In the genomic region with DNA sequence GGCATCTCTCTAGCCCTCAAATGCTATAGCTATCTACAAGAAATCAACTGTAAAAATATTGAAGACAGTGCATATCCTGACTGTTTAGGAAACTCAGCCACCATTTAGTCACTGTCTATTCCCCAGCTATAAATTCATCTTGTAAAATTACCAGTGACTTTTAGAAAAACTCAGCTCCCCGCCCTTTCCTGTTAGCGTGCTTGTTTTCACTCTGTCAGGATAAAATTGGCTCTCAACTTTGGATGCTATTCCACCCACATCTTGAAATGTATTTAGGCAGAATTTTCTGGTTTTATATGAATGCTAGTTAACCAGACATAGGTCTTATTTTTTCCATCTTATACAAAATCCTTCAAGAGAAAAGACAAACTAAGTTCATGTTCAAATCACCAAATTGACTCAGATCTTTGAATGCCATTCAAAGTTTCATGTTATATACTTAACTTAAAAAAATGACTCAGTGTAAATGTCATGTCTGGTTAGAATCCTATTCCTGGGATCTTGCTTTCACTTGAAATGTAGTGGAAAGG, we compare ENCODE assay signal across 25 mouse cellular contexts.
DNase-seq lines count a peak whose midpoint lies in the region; ATAC-seq and TF ChIP-seq lines count a peak whose summit lies in the region.
"Had no signal": no experiment of that assay in that cellular context is flagged by ENCODE, and none has a peak within 500 bp of the region (broad histone marks: within the 10 kb centered on the region; RNA-seq: fewer than 3 reads in every experiment).

No protein-coding gene starts in this region.

- peak; percentile 50; the same call in 1 of the 2 replicates for ATAC-seq in forebrain, postnatal 0 days
- ATAC-seq in forebrain, embryonic 13.5 days, result no peak
- ATAC-seq: forebrain, embryonic 14.5 days; intestine, embryonic 16.5 days; liver, embryonic 12.5 days; liver, postnatal 0 days had no signal

- no peaks in the 10 kb centered on the region for H3K9me3 ChIP-seq in forebrain, postnatal 0 days (ENCODE audit: low read length)
- no peaks in the 10 kb centered on the region for H3K9me3 ChIP-seq in forebrain, embryonic 13.5 days (replicated peaks)
- H3K9me3 ChIP-seq: G1E; limb, embryonic 13.5 days; liver, embryonic 12.5 days; midbrain, embryonic 12.5 days; neural tube, embryonic 12.5 days had no signal

- H3K4me1 ChIP-seq in forebrain, postnatal 0 days (ENCODE audit: insufficient read depth), result 0 out of 2 replicates have a peak, but pooled peaks cover 4% of the 10 kb centered on the region
- H3K4me1 ChIP-seq in forebrain, embryonic 13.5 days, result no peaks in the 10 kb centered on the region
- H3K4me1 ChIP-seq: liver, embryonic 12.5 days; midbrain, embryonic 12.5 days; neural tube, embryonic 12.5 days had no signal

- no peak overlapping the region for H3K4me2 ChIP-seq in forebrain, postnatal 0 days (ENCODE audit: low read depth)
- H3K4me2 ChIP-seq in forebrain, embryonic 13.5 days, result no peak overlapping the region
- H3K4me2 ChIP-seq: limb, embryonic 13.5 days; liver, embryonic 12.5 days; midbrain, embryonic 12.5 days; neural tube, embryonic 12.5 days had no signal

- 78% methylated on average over 2 of the region's 2 CpGs for WGBS in forebrain, postnatal 0 days
- WGBS in forebrain, embryonic 13.5 days, result 96% methylated on average over 2 of the region's 2 CpGs

- no peak overlapping the region for H3K4me3 ChIP-seq in forebrain, postnatal 0 days (ENCODE audit: low read depth, low read length)
- H3K4me3 ChIP-seq in forebrain, embryonic 13.5 days, result no peak overlapping the region
- H3K4me3 ChIP-seq in layer of hippocampus, adult 2 months, result no peak overlapping the region
- H3K4me3 ChIP-seq: limb, embryonic 13.5 days; liver, embryonic 12.5 days; midbrain, embryonic 12.5 days; myocyte; neural tube, embryonic 12.5 days had no signal

- no peaks in the 10 kb centered on the region for H3K36me3 ChIP-seq in forebrain, postnatal 0 days (ENCODE audit: insufficient read depth)
- no peaks in the 10 kb centered on the region for H3K36me3 ChIP-seq in forebrain, embryonic 13.5 days (ENCODE audit: poor library complexity, severe bottlenecking)
- H3K36me3 ChIP-seq: G1E; limb, embryonic 13.5 days; liver, embryonic 12.5 days; midbrain, embryonic 12.5 days; neural tube, embryonic 12.5 days had no signal

- H3K9ac ChIP-seq in forebrain, postnatal 0 days, result no peak overlapping the region
- H3K9ac ChIP-seq in forebrain, embryonic 13.5 days, result no peak overlapping the region
- H3K9ac ChIP-seq: limb, embryonic 13.5 days; liver, embryonic 12.5 days; liver, postnatal 0 days; midbrain, embryonic 12.5 days; neural tube, embryonic 12.5 days had no signal

- no peak overlapping the region for H3K27ac ChIP-seq in forebrain, postnatal 0 days (ENCODE audit: low read depth, low read length)
- no peak overlapping the region for H3K27ac ChIP-seq in forebrain, embryonic 13.5 days
- no peak overlapping the region for H3K27ac ChIP-seq in layer of hippocampus, adult 2 months
- H3K27ac ChIP-seq: limb, embryonic 13.5 days; liver, embryonic 12.5 days; midbrain, embryonic 12.5 days; neural tube, embryonic 12.5 days had no signal

- DNase-seq in forebrain, postnatal 0 days, result peak; percentile 46
- DNase-seq in right cerebral cortex, adult 18-20 months, result peak; percentile 46
- DNase-seq in right cerebral cortex, postnatal 4 days, result no peak
- peak; percentile 6 to 66 for DNase-seq in frontal cortex, postnatal 36 days (ENCODE audit: low spot score in 2 of 2)
- peak; percentile 74 for DNase-seq in telencephalon, adult 2 months (ENCODE audit: low read depth, low spot score)
- no peak for DNase-seq in layer of hippocampus, adult 2 months (ENCODE audit: low spot score in 2 of 2)
- DNase-seq: adrenal gland, postnatal 10 days; cerebellum, adult 11-12 months; cerebellum, adult 9-11 months; gastrocnemius, postnatal 14 days; kidney, adult 9 months; kidney, postnatal 10 days; layer of hippocampus, adult 9-11 months; liver, postnatal 0 days; lung, postnatal 36 days; thymus, postnatal 4 days had no signal

- TF ChIP-seq CTCF in forebrain, postnatal 0 days (IDR thresholded peaks at IDR 0.05; ENCODE audit: low read depth), result no peak
- no peak for TF ChIP-seq CTCF in layer of hippocampus, adult 2 months (conservative IDR thresholded peaks at IDR 0.05)

- H3K27me3 ChIP-seq in forebrain, postnatal 0 days (ENCODE audit: insufficient read depth, low read length), result no peaks in the 10 kb centered on the region
- H3K27me3 ChIP-seq in forebrain, embryonic 13.5 days, result no peaks in the 10 kb centered on the region
- H3K27me3 ChIP-seq: limb, embryonic 13.5 days; liver, embryonic 12.5 days; midbrain, embryonic 12.5 days; neural tube, embryonic 12.5 days had no signal

Comparison
In these comparisons a context has a peak if more than half of its experiments do, and no peak if none do; other contexts are left out.
1. DNase-seq: peak in forebrain, postnatal 0 days (single experiment), right cerebral cortex, adult 18-20 months (single experiment), frontal cortex, postnatal 36 days (2 of 2) and telencephalon, adult 2 months (single experiment); none in right cerebral cortex, postnatal 4 days (single experiment) and layer of hippocampus, adult 2 months (0 of 2).